Mouse (Mus musculus) gastrocnemius, adult 2 months (tissue): ENCODE data around the gene Nos1ap. TPM values are rescaled to one million over a fixed set of nuclear protein-coding genes. Genes with fewer than 3 reads are reported as not detected.
A peak's percentile ranks its signal among the peaks of the same experiment; 100 is the strongest.

Source experiments
- DNase-seq: peaks from one replicate; pipeline ENCODE4 v3.0.0; 2022
- H3K27ac ChIP-seq: fragments of 200-600 bp; 2 replicates; pipeline ENCODE4 v1.8.1; 2022; ENCODE audit warnings: mild to moderate bottlenecking
- H3K4me3 ChIP-seq: fragments of 200-600 bp; 2 replicates; pipeline ENCODE4 v1.8.1; 2022; ENCODE audit warnings: mild to moderate bottlenecking, moderate library complexity
- CTCF ChIP-seq: fragments of 200-600 bp; IDR thresholded peaks from 2 replicates; pipeline ENCODE4 v1.8.1; 2022; ENCODE audit warnings: antibody characterized with exemption, mild to moderate bottlenecking, moderate library complexity
- intact Hi-C: fragments of 180-260 bp; cut with DNase I; formaldehyde crosslinking; loops from one replicate; pipeline ENCODE4 v1.15.1; 2025
- long read RNA-seq, 2 experiments: library from polyadenylated mRNA; stranded (forward); transcript quantifications; one replicate each; pipeline ENCODE4 v2.0.0; 2021
- total RNA-seq, 2 experiments: library from RNA; stranded (reverse); gene quantifications; 2 replicates each; pipeline ENCODE4 v1.2.3; 2021

Nos1ap gene
- 1 to 10 TPM in 1 of 2 experiments, under 1 TPM in 1; 0.79 to 2.0 TPM for total RNA-seq
- long read RNA-seq, experiment 1, partial matches to known transcripts, result 0 of 3 reads
- long read RNA-seq, experiment 1, other reads (novel, unspliced or antisense), result 3 of 3 reads
- long read RNA-seq, experiment 2, partial matches to known transcripts, result 0 of 2 reads
- long read RNA-seq, experiment 2, other reads (novel, unspliced or antisense), result 2 of 2 reads

- Histone ChIP-seq H3K27ac (peak within 1 kb of the TSS; percentile 78), H3K4me3 (peak within 1 kb of the TSS; percentile 89)
- intact Hi-C loops, result no loop called here
- peak; percentile 91 for DNase-seq
- TF ChIP-seq CTCF, result no peak
Measured at GRCm38 (mm10) chr1:170589219-170590040, at the start of gene Nos1ap. Gene Nos1ap, minus strand, starts transcription at chr1:170589861.

DNA sequence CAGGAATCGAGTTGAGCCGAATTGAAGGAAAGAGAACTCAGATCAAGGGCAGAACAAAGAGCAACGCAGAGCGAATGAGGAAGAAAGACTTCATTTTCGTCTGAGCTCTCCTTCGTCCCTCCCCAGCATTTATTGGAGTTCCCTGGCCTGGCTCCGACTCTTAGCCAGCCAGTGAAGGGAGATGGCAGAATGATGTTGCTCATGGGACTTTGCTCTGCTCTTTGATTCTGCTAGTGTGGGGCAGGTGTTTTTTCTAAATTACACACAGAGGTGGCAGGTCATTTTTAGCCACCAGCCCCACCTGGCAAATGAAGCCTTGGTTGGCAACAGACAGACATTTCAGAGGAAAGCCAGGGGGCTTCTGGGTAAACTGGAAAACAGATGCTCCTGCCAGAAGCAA is 49.3 kb upstream of the Nos1ap start:
- Histone ChIP-seq H3K27ac (no peak overlapping the region), H3K4me3 (no peak overlapping the region)
- no peak for TF ChIP-seq CTCF
- intact Hi-C loops, result no loop called here
- DNase-seq, result no peak

- intact Hi-C loops, result loop anchor here (5.0 kb wide), 1 partner anchor 209 kb away; no protein-coding TSS in a partner anchor
- Histone ChIP-seq H3K27ac (no peak overlapping the region), H3K4me3 (no peak overlapping the region)
- no peak for DNase-seq
- TF ChIP-seq CTCF, result no peak
Measured at GRCm38 (mm10) chr1:170632856-170633255, 43.2 kb upstream of the Nos1ap start.

DNA sequence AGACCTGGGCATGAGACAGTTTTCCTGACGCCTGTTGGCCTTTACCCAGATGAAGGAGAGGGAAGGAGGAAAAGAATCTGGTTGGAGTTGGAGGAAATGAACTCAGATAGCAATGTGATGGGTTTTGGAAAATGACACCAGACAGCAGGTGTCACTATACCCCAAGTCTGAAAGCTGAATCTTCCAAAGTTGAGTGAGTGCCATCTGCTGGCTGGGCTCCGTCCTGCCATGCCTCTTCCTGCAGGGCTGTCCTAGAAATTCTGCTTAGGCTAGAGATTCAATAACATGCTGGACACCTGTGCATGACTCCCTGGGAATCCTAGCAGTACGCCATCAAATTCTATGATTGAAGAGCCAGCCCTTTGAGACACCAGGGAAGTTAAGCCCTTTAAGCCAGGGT is 42.7 kb upstream of the Nos1ap start:
- intact Hi-C loops, result loop anchor here (5.0 kb wide), 1 partner anchor 210 kb away; no protein-coding TSS in a partner anchor
- peak; percentile 86 for DNase-seq
- Histone ChIP-seq H3K4me3 (no peak overlapping the region), H3K27ac (no peak overlapping the region)
- peak; percentile 96; the same call in 1 of the 2 replicates for TF ChIP-seq CTCF

DNA sequence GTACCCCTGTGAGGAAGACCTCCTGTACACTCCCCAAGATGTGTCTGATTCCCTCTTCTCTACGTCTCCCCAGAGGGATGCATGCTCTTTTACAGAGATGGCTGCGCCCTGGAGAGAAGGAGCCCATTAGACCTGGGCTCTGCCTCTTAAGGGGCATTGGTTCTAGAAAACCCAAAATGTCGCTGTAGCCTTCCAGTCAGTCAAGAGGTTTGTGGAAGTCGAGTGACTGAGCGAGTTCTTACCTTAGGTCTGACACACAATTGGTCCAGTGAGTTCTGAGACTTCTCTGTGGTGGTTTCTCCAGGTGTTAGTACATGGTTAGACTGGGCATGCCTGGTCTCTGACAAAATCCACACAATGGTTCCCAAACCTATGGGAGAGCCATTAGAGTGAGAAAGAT is 41.9 kb upstream of the Nos1ap start:
- H3K27ac ChIP-seq, result no peak overlapping the region
- H3K4me3 ChIP-seq, result no peak overlapping the region
- no peak for TF ChIP-seq CTCF
- intact Hi-C loops, result loop anchor here (5.0 kb wide), 1 partner anchor 211 kb away; no protein-coding TSS in a partner anchor
- DNase-seq, result no peak

- Histone ChIP-seq H3K27ac (no peak overlapping the region), H3K4me3 (no peak overlapping the region)
- no peak for DNase-seq
- intact Hi-C loops, result loop anchor here (5.0 kb wide), 1 partner anchor 212 kb away; no protein-coding TSS in a partner anchor
- no peak for TF ChIP-seq CTCF
Measured at GRCm38 (mm10) chr1:170630489-170630888, 40.8 kb upstream of the Nos1ap start.

GRCm38 (mm10) chr1:170623432-170623831 is 33.8 kb upstream of the Nos1ap start:
- no peak for DNase-seq
- no peak for TF ChIP-seq CTCF
- intact Hi-C loops, result no loop called here
- no peak overlapping the region for H3K27ac ChIP-seq
- no peak overlapping the region for H3K4me3 ChIP-seq

DNA sequence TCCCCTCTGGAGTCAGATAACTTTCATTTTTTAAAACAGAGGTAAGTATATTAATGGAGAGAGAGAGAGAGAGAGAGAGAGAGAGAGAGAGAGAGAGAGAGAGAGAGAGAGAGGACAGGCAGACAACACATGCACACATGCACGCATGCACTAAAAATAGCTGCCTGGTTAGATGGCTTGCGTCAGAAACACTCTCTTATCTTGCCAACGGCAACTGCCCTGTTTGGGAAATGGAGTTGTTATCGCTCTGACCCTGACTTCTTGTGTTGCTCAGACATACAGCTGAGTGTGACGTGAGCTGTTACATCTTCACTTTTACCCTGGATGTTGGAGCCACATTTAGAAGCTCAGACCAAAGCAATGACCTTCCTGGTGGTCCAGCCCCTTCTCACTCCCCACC is 33.3 kb upstream of the Nos1ap start:
- no peak overlapping the region for H3K4me3 ChIP-seq
- TF ChIP-seq CTCF, result no peak
- intact Hi-C loops, result no loop called here
- no peak overlapping the region for H3K27ac ChIP-seq
- DNase-seq, result no peak

GRCm38 (mm10) chr1:170619686-170620374 is 30.2 kb upstream of the Nos1ap start:
- no peak for TF ChIP-seq CTCF
- intact Hi-C loops, result no loop called here
- Histone ChIP-seq H3K4me3 (no peak overlapping the region), H3K27ac (no peak overlapping the region)
- DNase-seq, result no peak

- peak; percentile 86 for TF ChIP-seq CTCF
- Histone ChIP-seq H3K4me3 (no peak overlapping the region), H3K27ac (no peak overlapping the region)
- peak; percentile 56 for DNase-seq
- intact Hi-C loops, result loop anchor here (1.0 to 5.0 kb wide), 2 partner anchors 321 to 391 kb away; no protein-coding TSS in a partner anchor
Measured at GRCm38 (mm10) chr1:170612968-170613872, 23.6 kb upstream of the Nos1ap start.

- Histone ChIP-seq H3K4me3 (no peak overlapping the region), H3K27ac (no peak overlapping the region)
- no peak for TF ChIP-seq CTCF
- intact Hi-C loops, result loop anchor here (5.0 kb wide), 1 partner anchor 389 kb away; no protein-coding TSS in a partner anchor
- no peak for DNase-seq
Measured at GRCm38 (mm10) chr1:170611631-170612030, 22.0 kb upstream of the Nos1ap start.

DNA sequence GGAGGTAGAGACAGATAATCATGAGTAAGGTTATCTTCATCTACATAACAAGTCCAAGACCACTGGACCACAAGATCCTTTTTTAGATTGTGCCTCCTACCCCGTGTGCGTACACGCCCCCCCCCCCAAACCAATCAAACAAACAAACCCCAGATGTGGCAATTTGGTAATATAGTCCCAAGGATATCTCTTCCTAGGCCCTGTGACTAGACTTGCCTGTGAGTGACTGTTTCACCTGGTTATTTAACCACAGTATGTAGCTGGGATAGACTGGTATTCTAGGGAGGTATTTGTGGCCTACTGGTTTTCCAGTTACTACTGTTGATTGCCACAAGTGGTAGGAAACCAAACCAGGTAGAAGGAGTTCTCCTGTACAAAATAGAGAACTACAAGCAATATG is 21.0 kb upstream of the Nos1ap start:
- intact Hi-C loops, result loop anchor here (5.0 kb wide), 1 partner anchor 388 kb away; no protein-coding TSS in a partner anchor
- no peak overlapping the region for H3K27ac ChIP-seq
- TF ChIP-seq CTCF, result no peak
- no peak overlapping the region for H3K4me3 ChIP-seq
- no peak for DNase-seq
